Mouse (Mus musculus) gastrocnemius, postnatal 10 days (tissue): ENCODE data around the gene Pax3. TPM values are rescaled to one million over a fixed set of nuclear protein-coding genes. Genes with fewer than 3 reads are reported as not detected.

ENCODE experiments used
- DNase-seq: peaks from one replicate; pipeline ENCODE4 v3.0.0; 2021; ENCODE audit warnings: mixed read lengths
- total RNA-seq, 2 experiments: library from RNA; stranded (reverse); gene quantifications; 2 replicates each; pipeline ENCODE4 v1.2.3; 2021

Gene Pax3
- total RNA-seq, 2 experiments from 2014 or later: 0.07 TPM; not detected in 1

- no peak for DNase-seq
These were observed 136.1 kb downstream of the Pax3 start for GRCm38 (mm10) chr1:78060850-78061249.

- no peak for DNase-seq
These were observed 139.0 kb downstream of the Pax3 start for GRCm38 (mm10) chr1:78057939-78058338.

- no peak for DNase-seq
These were observed 143.3 kb downstream of the Pax3 start for GRCm38 (mm10) chr1:78053677-78054076.

Other genes starting within 250 kb of the Pax3 start
- not detected for gene Sgpp2, start 113.2 kb upstream of the Pax3 start, total RNA-seq